Mouse (Mus musculus) E14TG2a.4 (cell line): ENCODE measurements around the gene Ovol3.

Source experiments
- CTCF ChIP-seq: conservative IDR thresholded peaks from 2 replicates; pipeline ENCODE4 v1.5.1; 2014; ENCODE audit warnings: low read length
- POU5F1 ChIP-seq: IDR thresholded peaks from 2 replicates; pipeline ENCODE4 v1.6.1; 2014; ENCODE audit warnings: low read length, borderline replicate concordance

- TF ChIP-seq CTCF: no peak
- no peak for TF ChIP-seq POU5F1
Observed at GRCm38 (mm10) chr7:30278911-30279310, 43.4 kb upstream of the Ovol3 start.
